Mouse (Mus musculus) testis, adult 2 months (tissue): ENCODE measurements around the gene Tmem256.

Experiments used
- CTCF ChIP-seq: fragments of 200-500 bp; IDR thresholded peaks from 2 replicates; pipeline ENCODE4 v1.5.1; 2012; ENCODE audit warnings: low read depth, mild to moderate bottlenecking, inconsistent platforms, low read length, moderate library complexity; ENCODE audit not compliant: control insufficient read depth, insufficient read depth, insufficient replicate concordance
- POLR2A ChIP-seq: fragments of 200-500 bp; IDR thresholded peaks from 2 replicates; pipeline ENCODE4 v1.6.1; 2012; ENCODE audit warnings: low read depth, mild to moderate bottlenecking, inconsistent platforms, low read length, moderate library complexity; ENCODE audit not compliant: control insufficient read depth

DNA sequence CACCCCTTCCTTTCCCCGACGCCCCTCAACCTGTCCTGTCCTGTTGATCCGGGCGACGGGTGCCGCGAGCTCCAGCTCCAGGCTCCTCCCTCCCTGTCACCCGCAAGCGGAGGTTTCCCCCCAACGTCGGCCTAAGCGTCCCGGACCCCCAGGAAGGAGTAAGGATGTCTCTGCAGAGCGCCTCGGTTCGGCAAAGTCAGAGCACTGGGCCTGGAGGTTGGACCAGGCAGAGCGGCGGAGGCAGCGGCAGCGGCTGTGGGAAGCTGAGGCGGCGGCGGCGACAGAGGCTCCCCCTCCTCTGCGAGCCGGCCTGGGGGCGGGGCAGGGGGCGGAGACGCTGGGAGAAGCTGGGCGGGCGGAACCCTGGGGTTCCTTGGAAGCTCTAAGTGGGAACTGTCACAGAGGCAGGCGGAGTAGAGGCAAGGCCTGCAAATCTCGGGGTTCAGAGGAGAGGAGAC lies 35.6 kb upstream of the Tmem256 start:
- TF ChIP-seq CTCF, result no peak
- TF ChIP-seq POLR2A, result no peak
